Mouse (Mus musculus) right cerebral cortex, postnatal 4 days (tissue): ENCODE data around the gene Dstn.

Experiments used
- DNase-seq: peaks from one replicate; pipeline ENCODE4 v3.0.0-alpha.2; 2022

Gene Dstn

GRCm38 (mm10) chr2:143914760-143915599, at the start of gene Dstn:
TSS of gene Dstn (plus strand) at chr2:143915320.
- DNase-seq, result peak; percentile 95

- peak; percentile 75 for DNase-seq
Measured at GRCm38 (mm10) chr2:143867326-143867725, 47.8 kb upstream of the Dstn start.

GRCm38 (mm10) chr2:143870936-143871688, 44.0 kb upstream of the Dstn start:
- DNase-seq, result no peak

- no peak for DNase-seq
Measured at GRCm38 (mm10) chr2:143876026-143876425, 39.1 kb upstream of the Dstn start.

GRCm38 (mm10) chr2:143876929-143877632, 38.0 kb upstream of the Dstn start:
- DNase-seq, result no peak

- no peak for DNase-seq
Measured at GRCm38 (mm10) chr2:143879311-143879710, 35.8 kb upstream of the Dstn start.

GRCm38 (mm10) chr2:143882002-143882401, 33.1 kb upstream of the Dstn start:
- no peak for DNase-seq

- no peak for DNase-seq
Measured at GRCm38 (mm10) chr2:143882606-143883288, 32.4 kb upstream of the Dstn start.

- DNase-seq, result no peak
Measured at GRCm38 (mm10) chr2:143889131-143889859, 25.8 kb upstream of the Dstn start.

- DNase-seq, result no peak
Measured at GRCm38 (mm10) chr2:143889860-143890433, 25.2 kb upstream of the Dstn start.

GRCm38 (mm10) chr2:143891302-143892048, 23.6 kb upstream of the Dstn start:
- no peak for DNase-seq

- DNase-seq, result no peak
Measured at GRCm38 (mm10) chr2:143899470-143900220, 15.5 kb upstream of the Dstn start.

- no peak for DNase-seq
Measured at GRCm38 (mm10) chr2:143900821-143901351, 14.2 kb upstream of the Dstn start.

- DNase-seq, result no peak
Measured at GRCm38 (mm10) chr2:143903376-143904045, 11.6 kb upstream of the Dstn start.

- no peak for DNase-seq
Measured at GRCm38 (mm10) chr2:143904896-143905295, 10.2 kb upstream of the Dstn start.

GRCm38 (mm10) chr2:143909230-143909629, 5.9 kb upstream of the Dstn start:
- no peak for DNase-seq

- no peak for DNase-seq
Measured at GRCm38 (mm10) chr2:143912199-143912598, 2.9 kb upstream of the Dstn start.

- no peak for DNase-seq
Measured at GRCm38 (mm10) chr2:143914221-143914620, 899 bp upstream of the Dstn start.

- no peak for DNase-seq
Measured at GRCm38 (mm10) chr2:143915600-143916135, 548 bp downstream of the Dstn start.
